Mouse (Mus musculus): ENCODE data around the gene Iba57. TPM values are rescaled to one million over a fixed set of nuclear protein-coding genes. Genes with fewer than 3 reads are reported as not detected.

The Iba57 gene
- polyA plus RNA-seq, 1 experiment from 2014 or later = 7.3 TPM

- peak overlapping the region; percentile 88 for H3K9ac ChIP-seq
- 27% methylated on average over 16 of the region's 16 CpGs for WGBS
- peak overlapping the region; percentile 77 for H3K27ac ChIP-seq (ENCODE audit: poor library complexity, severe bottlenecking)
- H3K4me3 ChIP-seq = peak overlapping the region; percentile 85
- H3K4me1 ChIP-seq (replicated peaks) = peaks cover 13% of the 10 kb centered on the region
- peaks cover 33% of the 10 kb centered on the region for H3K36me3 ChIP-seq
- H3K4me2 ChIP-seq = peak overlapping the region; percentile 83
- no peak; the same call in none of the 2 replicates for ATAC-seq (ENCODE audit: insufficient number of reproducible peaks, low FRiP score)
- H3K27me3 ChIP-seq (replicated peaks) = no peaks in the 10 kb centered on the region
- H3K9me3 ChIP-seq (replicated peaks) = no peaks in the 10 kb centered on the region
Measured at GRCm38 (mm10) chr11:59201216-59202002, 37.9 kb upstream of the Iba57 start.

- peaks cover 3% of the 10 kb centered on the region for H3K4me1 ChIP-seq (replicated peaks)
- H3K9me3 ChIP-seq (replicated peaks) = no peaks in the 10 kb centered on the region
- no peak overlapping the region for H3K4me2 ChIP-seq
- ATAC-seq (ENCODE audit: insufficient number of reproducible peaks, low FRiP score) = no peak
- H3K9ac ChIP-seq = no peak overlapping the region
- no peaks in the 10 kb centered on the region for H3K27me3 ChIP-seq (replicated peaks)
- H3K4me3 ChIP-seq = no peak overlapping the region
- peaks cover 8% of the 10 kb centered on the region; the same call in 1 of the 2 replicates for H3K36me3 ChIP-seq
- H3K27ac ChIP-seq (ENCODE audit: poor library complexity, severe bottlenecking) = no peak overlapping the region
Measured at GRCm38 (mm10) chr11:59196230-59196629, 32.7 kb upstream of the Iba57 start.

- no peak; the same call in 1 of the 2 replicates for ATAC-seq (ENCODE audit: insufficient number of reproducible peaks, low FRiP score)
Measured at GRCm38 (mm10) chr11:59192059-59192386, 28.5 kb upstream of the Iba57 start, which contains the start of gene Guk1. Guk1 (minus strand) TSS chr11:59192212.

GRCm38 (mm10) chr11:59191231-59192058, 27.9 kb upstream of the Iba57 start:
- peak overlapping the region; percentile 79 for H3K9ac ChIP-seq
- H3K4me3 ChIP-seq = peak overlapping the region; percentile 61

More at GRCm38 (mm10) chr11:59192059-59192386, 28.5 kb upstream of the Iba57 start, which contains the start of gene Guk1:
- H3K36me3 ChIP-seq = no peaks in the 10 kb centered on the region
- no peaks in the 10 kb centered on the region for H3K9me3 ChIP-seq (replicated peaks)
- H3K9ac ChIP-seq = peak within 1 kb of the TSS; percentile 79
- H3K4me2 ChIP-seq = peak within 1 kb of the TSS; percentile 77
- peak within 1 kb of the TSS; percentile 61 for H3K4me3 ChIP-seq
- WGBS = 7% methylated on average over 16 of the region's 16 CpGs
- no peaks in the 10 kb centered on the region for H3K27me3 ChIP-seq (replicated peaks)
- H3K4me1 ChIP-seq (replicated peaks) = peaks cover 6% of the 10 kb centered on the region
- peak within 1 kb of the TSS; percentile 85 for H3K27ac ChIP-seq (ENCODE audit: poor library complexity, severe bottlenecking)

GRCm38 (mm10) chr11:59187706-59188105, 24.2 kb upstream of the Iba57 start:
- Histone ChIP-seq H3K4me2 (no peak overlapping the region), H3K4me3 (no peak overlapping the region), H3K27me3 (replicated peaks) (0 out of 2 replicates have a peak, but pooled peaks cover 4% of the 10 kb centered on the region), H3K36me3 (peaks cover 29% of the 10 kb centered on the region), H3K4me1 (replicated peaks) (peaks cover 21% of the 10 kb centered on the region), H3K9me3 (replicated peaks) (no peaks in the 10 kb centered on the region), H3K27ac (ENCODE audit: poor library complexity, severe bottlenecking) (no peak overlapping the region), H3K9ac (no peak overlapping the region)
- no peak for ATAC-seq (ENCODE audit: insufficient number of reproducible peaks, low FRiP score)
- 77% methylated on average over 6 of the region's 6 CpGs for WGBS

More at GRCm38 (mm10) chr11:59191231-59192058, 27.9 kb upstream of the Iba57 start:
- Histone ChIP-seq H3K4me2 (peak overlapping the region; percentile 77), H3K27me3 (replicated peaks) (no peaks in the 10 kb centered on the region), H3K4me1 (replicated peaks) (peaks cover 6% of the 10 kb centered on the region), H3K9me3 (replicated peaks) (no peaks in the 10 kb centered on the region), H3K36me3 (peaks cover 3% of the 10 kb centered on the region; the same call in 1 of the 2 replicates), H3K27ac (ENCODE audit: poor library complexity, severe bottlenecking) (peak overlapping the region; percentile 85)
- WGBS = under 1% methylated on average over 59 of the region's 59 CpGs
- peak; percentile 96 for ATAC-seq (ENCODE audit: insufficient number of reproducible peaks, low FRiP score)

GRCm38 (mm10) chr11:59185490-59185889, 22.0 kb upstream of the Iba57 start:
- no peak overlapping the region for H3K4me3 ChIP-seq
- H3K4me1 ChIP-seq (replicated peaks) = peaks cover 22% of the 10 kb centered on the region
- H3K36me3 ChIP-seq = peaks cover 29% of the 10 kb centered on the region
- no peaks in the 10 kb centered on the region for H3K9me3 ChIP-seq (replicated peaks)
- no peak overlapping the region for H3K27ac ChIP-seq (ENCODE audit: poor library complexity, severe bottlenecking)
- no peak for ATAC-seq (ENCODE audit: insufficient number of reproducible peaks, low FRiP score)
- WGBS = 81% methylated on average over 5 of the region's 5 CpGs
- 0 out of 2 replicates have a peak, but pooled peaks cover 4% of the 10 kb centered on the region for H3K27me3 ChIP-seq (replicated peaks)
- H3K4me2 ChIP-seq = no peak overlapping the region
- no peak overlapping the region for H3K9ac ChIP-seq

GRCm38 (mm10) chr11:59183821-59184220, 20.3 kb upstream of the Iba57 start:
- Histone ChIP-seq H3K4me2 (no peak overlapping the region; the same call in 1 of the 2 replicates), H3K4me3 (no peak overlapping the region), H3K36me3 (peaks cover 29% of the 10 kb centered on the region), H3K4me1 (replicated peaks) (peaks cover 31% of the 10 kb centered on the region), H3K27me3 (replicated peaks) (peaks cover 17% of the 10 kb centered on the region), H3K27ac (ENCODE audit: poor library complexity, severe bottlenecking) (0 out of 2 replicates have a peak overlapping the region, but pooled peaks have one; percentile 8), H3K9ac (0 out of 2 replicates have a peak overlapping the region, but pooled peaks have one; percentile 9), H3K9me3 (replicated peaks) (no peaks in the 10 kb centered on the region)
- 15% methylated on average over 3 of the region's 3 CpGs for WGBS
- ATAC-seq (ENCODE audit: insufficient number of reproducible peaks, low FRiP score) = peak; percentile 70

GRCm38 (mm10) chr11:59182864-59183331, 19.4 kb upstream of the Iba57 start, which contains the start of gene Gjc2:
Gjc2 (minus strand) TSS chr11:59183213.
- Histone ChIP-seq H3K36me3 (peaks cover 29% of the 10 kb centered on the region), H3K9ac (peak within 1 kb of the TSS; percentile 48; the same call in 1 of the 2 replicates), H3K27ac (ENCODE audit: poor library complexity, severe bottlenecking) (0 out of 2 replicates have a peak within 1 kb of the TSS, but pooled peaks have one; percentile 8), H3K27me3 (replicated peaks) (peaks cover 26% of the 10 kb centered on the region), H3K4me3 (no peak within 1 kb of the TSS), H3K4me2 (no peak within 1 kb of the TSS; the same call in 1 of the 2 replicates), H3K9me3 (replicated peaks) (no peaks in the 10 kb centered on the region), H3K4me1 (replicated peaks) (peaks cover 31% of the 10 kb centered on the region)
- no peak; the same call in 1 of the 2 replicates for ATAC-seq (ENCODE audit: insufficient number of reproducible peaks, low FRiP score)
- 49% methylated on average over 3 of the region's 3 CpGs for WGBS

GRCm38 (mm10) chr11:59176921-59177320, 13.4 kb upstream of the Iba57 start:
- H3K36me3 ChIP-seq = no peaks in the 10 kb centered on the region
- H3K4me2 ChIP-seq = peak overlapping the region; percentile 61
- H3K27ac ChIP-seq (ENCODE audit: poor library complexity, severe bottlenecking) = no peak overlapping the region
- H3K27me3 ChIP-seq (replicated peaks) = peaks cover 76% of the 10 kb centered on the region
- 9% methylated on average over 34 of the region's 34 CpGs for WGBS
- peaks cover 28% of the 10 kb centered on the region for H3K4me1 ChIP-seq (replicated peaks)
- H3K9me3 ChIP-seq (replicated peaks) = no peaks in the 10 kb centered on the region
- H3K4me3 ChIP-seq = peak overlapping the region; percentile 36
- H3K9ac ChIP-seq = no peak overlapping the region
- ATAC-seq (ENCODE audit: insufficient number of reproducible peaks, low FRiP score) = peak; percentile 22; the same call in 1 of the 2 replicates

GRCm38 (mm10) chr11:59176475-59176874, 12.9 kb upstream of the Iba57 start:
- H3K4me1 ChIP-seq (replicated peaks) = peaks cover 28% of the 10 kb centered on the region
- H3K4me2 ChIP-seq = peak overlapping the region; percentile 61
- H3K27ac ChIP-seq (ENCODE audit: poor library complexity, severe bottlenecking) = no peak overlapping the region
- WGBS = 3% methylated on average over 48 of the region's 48 CpGs
- H3K27me3 ChIP-seq (replicated peaks) = peaks cover 76% of the 10 kb centered on the region
- H3K36me3 ChIP-seq = no peaks in the 10 kb centered on the region
- H3K4me3 ChIP-seq = peak overlapping the region; percentile 36
- no peak for ATAC-seq (ENCODE audit: insufficient number of reproducible peaks, low FRiP score)
- H3K9me3 ChIP-seq (replicated peaks) = no peaks in the 10 kb centered on the region
- H3K9ac ChIP-seq = peak overlapping the region; percentile 27; the same call in 1 of the 2 replicates

Data from heart, embryonic 12.5 days (tissue).